Mouse (Mus musculus): ENCODE results near the gene Agap1. TPM values are rescaled to one million over a fixed set of nuclear protein-coding genes. Genes with fewer than 3 reads are reported as not detected.

The Agap1 gene
- polyA plus RNA-seq, 1 experiment from 2014 or later, result 14.0 TPM

DNA sequence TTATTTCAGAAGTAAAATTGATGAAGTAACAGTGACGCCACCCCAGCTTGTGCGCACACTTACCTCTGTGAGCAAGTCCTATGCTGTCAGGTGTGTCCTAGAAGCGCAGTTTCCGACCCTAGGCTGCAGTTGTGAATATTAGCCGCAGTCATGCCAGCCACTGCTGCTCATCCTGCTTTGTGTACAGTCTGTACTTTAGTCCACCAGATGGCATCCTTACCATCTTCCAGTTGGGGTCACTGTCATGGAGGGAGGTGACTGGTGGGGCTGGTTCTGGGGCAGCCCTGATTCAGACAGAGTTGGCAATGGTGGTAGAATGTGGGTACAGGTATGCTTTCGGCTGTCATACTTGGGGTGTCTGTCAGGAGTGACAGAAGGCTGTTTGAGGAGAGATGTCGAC, 171.4 kb downstream of the Agap1 start:
- DNase-seq (ENCODE audit: low spot score), result no peak
- 93% methylated on average over 7 of the region's 7 CpGs for WGBS
- no peak overlapping the region for H3K4me3 ChIP-seq
- no peaks in the 10 kb centered on the region for H3K27me3 ChIP-seq (ENCODE audit: low read depth, poor library complexity, severe bottlenecking)
- H3K36me3 ChIP-seq, result peaks cover 42% of the 10 kb centered on the region
- no peaks in the 10 kb centered on the region for H3K9me3 ChIP-seq (replicated peaks)
- H3K4me1 ChIP-seq, result 0 out of 2 replicates have a peak, but pooled peaks cover 2% of the 10 kb centered on the region
- H3K27ac ChIP-seq, result no peak overlapping the region

DNA sequence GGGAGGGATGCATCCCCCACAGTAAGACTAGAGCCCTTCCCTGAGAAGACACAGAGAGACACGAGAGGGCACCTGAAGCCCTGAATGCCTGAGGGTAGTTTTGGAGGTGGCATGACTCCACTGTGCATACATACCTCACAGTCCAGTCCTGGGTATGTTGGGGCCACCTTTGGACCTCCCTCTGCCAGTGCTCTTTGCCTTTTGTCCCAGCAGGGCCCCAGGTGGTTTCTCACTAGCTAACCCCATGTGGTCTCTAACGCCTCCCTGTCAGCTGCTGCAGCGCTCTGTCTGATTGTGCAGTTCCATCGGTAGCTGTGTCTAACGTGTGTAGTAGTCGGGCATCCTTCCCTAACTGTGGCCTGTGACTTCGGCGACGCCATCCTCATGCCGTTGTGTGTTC, 172.3 kb downstream of the Agap1 start:
- Histone ChIP-seq H3K9me3 (replicated peaks) (no peaks in the 10 kb centered on the region), H3K36me3 (peaks cover 41% of the 10 kb centered on the region), H3K4me3 (no peak overlapping the region), H3K27ac (no peak overlapping the region), H3K4me1 (no peaks in the 10 kb centered on the region), H3K27me3 (ENCODE audit: low read depth, poor library complexity, severe bottlenecking) (no peaks in the 10 kb centered on the region)
- DNase-seq (ENCODE audit: low spot score), result no peak
- 85% methylated on average over 10 of the region's 10 CpGs for WGBS

DNA sequence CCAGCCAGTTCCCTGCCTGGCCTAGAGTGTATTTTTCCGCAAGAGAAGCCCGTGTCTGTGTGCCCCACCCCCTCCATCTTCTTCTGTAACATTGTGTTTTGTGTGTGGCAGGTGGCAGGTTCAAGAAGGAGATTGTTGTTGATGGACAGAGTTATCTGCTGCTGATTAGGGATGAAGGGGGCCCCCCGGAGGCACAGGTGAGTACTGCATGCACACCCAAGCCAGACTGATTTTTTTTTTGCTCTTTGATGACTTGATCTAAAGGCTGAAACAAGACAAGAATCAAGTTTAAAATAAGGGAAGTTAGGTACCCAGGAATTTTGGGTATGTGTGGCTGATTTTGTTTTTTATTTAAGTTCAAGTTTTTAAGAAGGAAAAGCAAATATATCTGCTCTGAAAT, 173.0 kb downstream of the Agap1 start:
- H3K4me1 ChIP-seq, result no peaks in the 10 kb centered on the region
- no peak for DNase-seq (ENCODE audit: low spot score)
- H3K36me3 ChIP-seq, result peaks cover 37% of the 10 kb centered on the region
- H3K27ac ChIP-seq, result no peak overlapping the region
- no peak overlapping the region for H3K4me3 ChIP-seq
- no peaks in the 10 kb centered on the region for H3K27me3 ChIP-seq (ENCODE audit: low read depth, poor library complexity, severe bottlenecking)
- no peaks in the 10 kb centered on the region for H3K9me3 ChIP-seq (replicated peaks)
- WGBS, result 71% methylated on average over 3 of the region's 3 CpGs

DNA sequence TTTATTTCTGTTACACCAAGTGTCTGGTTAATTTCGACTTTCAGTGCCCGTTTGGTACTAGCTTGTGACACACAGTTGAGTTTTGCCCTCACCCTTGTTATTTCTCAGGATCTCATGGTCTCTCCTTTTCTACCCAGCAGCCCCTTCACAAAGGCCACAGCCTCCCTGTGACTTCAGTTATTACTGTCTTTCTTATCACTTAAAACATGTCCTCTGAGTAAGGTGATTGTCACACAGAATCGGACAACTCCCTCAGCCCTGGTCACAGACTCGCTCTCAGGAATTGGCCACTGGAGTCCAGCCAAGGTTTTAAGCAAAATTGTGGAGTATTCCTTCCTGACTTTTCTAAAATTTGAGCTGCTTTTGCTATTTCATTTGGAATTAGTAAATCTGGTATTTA, 176.2 kb downstream of the Agap1 start:
- WGBS, result 89% methylated on average over 4 of the region's 4 CpGs
- Histone ChIP-seq H3K36me3 (peaks cover 47% of the 10 kb centered on the region), H3K9me3 (replicated peaks) (no peaks in the 10 kb centered on the region), H3K27me3 (ENCODE audit: low read depth, poor library complexity, severe bottlenecking) (no peaks in the 10 kb centered on the region), H3K4me3 (no peak overlapping the region), H3K4me1 (no peaks in the 10 kb centered on the region), H3K27ac (no peak overlapping the region)
- DNase-seq (ENCODE audit: low spot score), result no peak

DNA sequence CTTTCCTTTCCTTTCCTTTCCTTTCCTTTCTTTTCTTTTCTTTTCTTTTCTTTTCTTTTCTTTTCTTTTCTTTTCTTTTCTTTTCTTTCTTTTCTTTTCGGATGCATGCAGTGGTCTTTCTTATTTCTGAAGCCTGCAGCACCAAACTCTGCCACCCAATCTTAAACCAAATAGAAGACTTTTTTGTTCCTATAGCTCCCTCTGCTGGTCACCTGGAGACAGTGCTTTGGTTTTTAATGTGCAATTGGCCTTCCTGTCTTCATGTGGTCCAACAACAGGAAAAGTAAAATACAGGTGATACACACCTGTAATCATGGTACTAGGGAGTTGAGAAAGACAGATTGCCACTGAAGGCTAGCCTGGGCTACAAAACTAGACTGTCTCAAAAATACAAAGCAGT, 177.1 kb downstream of the Agap1 start:
- Histone ChIP-seq H3K27ac (no peak overlapping the region), H3K27me3 (ENCODE audit: low read depth, poor library complexity, severe bottlenecking) (no peaks in the 10 kb centered on the region), H3K4me1 (no peaks in the 10 kb centered on the region), H3K9me3 (replicated peaks) (no peaks in the 10 kb centered on the region), H3K36me3 (peaks cover 56% of the 10 kb centered on the region), H3K4me3 (no peak overlapping the region)
- WGBS, result 21% methylated on average over 1 of the region's 1 CpGs
- peak; percentile 43 for DNase-seq (ENCODE audit: low spot score)

DNA sequence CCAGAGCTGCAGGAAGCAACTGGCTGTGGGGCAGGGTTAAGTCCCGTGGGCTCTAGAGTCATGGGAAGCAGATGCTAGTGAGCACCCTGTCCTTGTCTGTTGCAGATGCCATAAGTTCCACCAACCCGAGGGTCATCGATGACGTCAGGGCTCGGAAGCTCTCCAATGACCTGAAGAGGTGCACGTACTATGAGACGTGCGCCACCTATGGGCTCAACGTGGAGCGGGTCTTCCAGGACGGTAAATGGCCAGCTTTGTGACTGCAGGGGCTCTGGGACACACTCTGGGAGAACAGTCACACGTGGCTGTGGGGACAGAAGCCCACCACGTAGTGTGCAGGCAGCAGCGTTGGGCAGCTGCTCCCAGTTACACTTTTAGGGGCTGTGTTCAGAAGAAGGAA, 179.4 kb downstream of the Agap1 start:
- WGBS, result 70% methylated on average over 14 of the region's 14 CpGs
- peaks cover 67% of the 10 kb centered on the region for H3K36me3 ChIP-seq

DNA sequence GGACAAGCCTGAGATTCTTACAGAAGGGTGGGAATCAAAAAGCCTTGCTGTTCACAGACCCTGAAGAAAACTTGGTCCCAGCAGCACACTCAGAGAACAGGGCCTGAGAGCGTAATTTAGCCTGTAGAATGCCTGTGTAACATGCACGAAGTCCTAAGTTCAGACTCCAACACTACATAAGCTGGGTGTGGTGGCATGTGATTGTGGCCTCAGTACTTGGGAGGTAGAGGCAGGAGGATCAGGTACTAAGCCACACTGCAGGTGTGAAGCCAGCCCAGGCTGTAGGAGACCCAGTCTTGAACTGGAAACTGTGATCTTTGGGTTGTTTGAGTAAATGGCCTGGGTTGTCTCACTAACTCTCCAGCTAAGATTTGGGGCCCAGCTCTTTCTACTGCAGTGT, 180.5 kb downstream of the Agap1 start:
- no peak overlapping the region for H3K27ac ChIP-seq
- no peak for DNase-seq (ENCODE audit: low spot score)
- H3K27me3 ChIP-seq (ENCODE audit: low read depth, poor library complexity, severe bottlenecking), result no peaks in the 10 kb centered on the region
- WGBS, result 98% methylated on average over 2 of the region's 2 CpGs
- no peak overlapping the region for H3K4me3 ChIP-seq
- H3K36me3 ChIP-seq, result peaks cover 59% of the 10 kb centered on the region
- H3K4me1 ChIP-seq, result no peaks in the 10 kb centered on the region
- H3K9me3 ChIP-seq (replicated peaks), result no peaks in the 10 kb centered on the region

More for the DNA sequence above, 179.4 kb downstream of the Agap1 start:
- Histone ChIP-seq H3K27ac (no peak overlapping the region), H3K9me3 (replicated peaks) (no peaks in the 10 kb centered on the region), H3K4me3 (no peak overlapping the region), H3K27me3 (ENCODE audit: low read depth, poor library complexity, severe bottlenecking) (no peaks in the 10 kb centered on the region), H3K4me1 (no peaks in the 10 kb centered on the region)
- DNase-seq (ENCODE audit: low spot score), result no peak

DNA sequence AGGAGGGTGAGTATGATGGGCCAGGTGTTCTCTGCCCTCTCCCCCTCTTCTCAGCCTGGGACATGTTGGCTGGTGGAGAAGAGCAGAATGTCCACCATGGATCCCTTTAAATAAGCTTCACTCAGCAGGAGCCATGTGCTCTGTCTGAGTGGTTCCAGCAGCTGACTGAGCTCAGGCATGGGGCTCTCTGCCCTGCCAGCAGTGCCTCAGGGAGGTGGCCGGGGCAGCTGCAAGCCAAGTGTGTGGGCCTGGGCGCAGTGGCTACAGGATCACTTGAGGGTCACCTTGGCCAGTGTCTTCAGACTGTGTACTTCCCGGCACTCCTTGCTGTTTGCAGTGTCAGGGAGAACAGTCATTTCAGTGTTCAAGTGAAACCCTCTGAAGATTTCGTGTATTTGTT, 183.1 kb downstream of the Agap1 start:
- no peaks in the 10 kb centered on the region for H3K9me3 ChIP-seq (replicated peaks)
- H3K4me3 ChIP-seq, result no peak overlapping the region
- WGBS, result 93% methylated on average over 4 of the region's 4 CpGs
- no peak overlapping the region for H3K27ac ChIP-seq
- peaks cover 54% of the 10 kb centered on the region for H3K36me3 ChIP-seq
- no peaks in the 10 kb centered on the region for H3K27me3 ChIP-seq (ENCODE audit: low read depth, poor library complexity, severe bottlenecking)
- no peak for DNase-seq (ENCODE audit: low spot score)
- H3K4me1 ChIP-seq, result no peaks in the 10 kb centered on the region; the same call in 1 of the 2 replicates

DNA sequence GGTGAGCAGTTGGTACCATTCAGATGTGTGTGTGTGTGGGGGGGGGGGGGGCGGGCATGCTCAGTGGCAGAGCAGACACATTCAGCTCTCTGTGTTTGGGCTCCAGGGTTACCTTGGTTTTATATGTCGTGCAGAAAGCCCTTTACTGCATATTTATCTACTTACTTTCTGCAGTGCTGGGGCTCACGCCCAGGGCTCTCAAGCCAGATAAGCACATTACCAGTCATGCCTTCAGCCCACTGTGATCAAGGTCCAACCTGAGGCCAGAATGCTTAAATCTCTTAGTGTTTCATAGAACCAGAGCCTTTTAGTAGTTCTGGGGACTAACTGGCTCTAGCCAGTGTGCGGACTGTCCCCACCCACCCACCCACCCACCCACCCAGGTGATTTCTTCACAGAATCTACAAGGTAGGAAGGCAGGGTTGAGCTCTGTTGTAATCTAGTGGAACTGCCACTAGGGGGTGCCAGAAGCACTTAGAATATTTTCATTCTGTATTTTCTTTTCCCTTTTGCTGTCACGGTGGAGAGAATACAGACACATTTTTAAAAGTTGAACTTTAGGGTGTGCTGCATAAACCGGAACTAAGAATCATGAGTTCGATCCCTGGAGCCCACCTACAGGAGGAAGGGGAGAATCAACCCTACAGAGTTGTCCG, 189.0 kb downstream of the Agap1 start:
- Histone ChIP-seq H3K9me3 (replicated peaks) (no peaks in the 10 kb centered on the region), H3K4me3 (no peak overlapping the region), H3K27ac (no peak overlapping the region), H3K4me1 (peaks cover 31% of the 10 kb centered on the region), H3K36me3 (peaks cover 7% of the 10 kb centered on the region), H3K27me3 (ENCODE audit: low read depth, poor library complexity, severe bottlenecking) (peaks cover 10% of the 10 kb centered on the region; the same call in 1 of the 2 replicates)
- no peak for DNase-seq (ENCODE audit: low spot score)
- 74% methylated on average over 8 of the region's 8 CpGs for WGBS

DNA sequence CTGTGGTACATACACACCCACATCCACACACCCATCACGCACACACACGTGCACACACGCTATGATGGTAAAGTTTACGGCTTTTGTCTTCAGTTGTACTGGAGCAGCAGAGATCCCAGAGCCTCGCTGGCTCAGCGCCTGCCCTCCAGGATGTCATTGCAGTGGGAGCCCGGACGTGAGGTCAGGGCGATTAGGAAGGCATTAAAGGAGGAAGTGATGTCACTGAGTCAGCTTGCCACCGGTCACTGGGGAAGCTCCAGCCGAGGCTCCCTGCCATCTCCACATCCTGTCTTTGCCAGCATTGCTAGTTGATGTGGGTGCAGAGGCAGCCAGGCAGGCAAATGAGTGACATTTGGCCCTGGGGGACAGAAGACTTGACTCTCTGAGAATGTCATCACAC, 189.5 kb downstream of the Agap1 start:
- Histone ChIP-seq H3K4me1 (peaks cover 33% of the 10 kb centered on the region), H3K9me3 (replicated peaks) (no peaks in the 10 kb centered on the region), H3K27ac (no peak overlapping the region), H3K36me3 (peaks cover 1% of the 10 kb centered on the region), H3K4me3 (no peak overlapping the region), H3K27me3 (ENCODE audit: low read depth, poor library complexity, severe bottlenecking) (peaks cover 10% of the 10 kb centered on the region; the same call in 1 of the 2 replicates)
- 81% methylated on average over 11 of the region's 11 CpGs for WGBS
- no peak for DNase-seq (ENCODE audit: low spot score)

DNA sequence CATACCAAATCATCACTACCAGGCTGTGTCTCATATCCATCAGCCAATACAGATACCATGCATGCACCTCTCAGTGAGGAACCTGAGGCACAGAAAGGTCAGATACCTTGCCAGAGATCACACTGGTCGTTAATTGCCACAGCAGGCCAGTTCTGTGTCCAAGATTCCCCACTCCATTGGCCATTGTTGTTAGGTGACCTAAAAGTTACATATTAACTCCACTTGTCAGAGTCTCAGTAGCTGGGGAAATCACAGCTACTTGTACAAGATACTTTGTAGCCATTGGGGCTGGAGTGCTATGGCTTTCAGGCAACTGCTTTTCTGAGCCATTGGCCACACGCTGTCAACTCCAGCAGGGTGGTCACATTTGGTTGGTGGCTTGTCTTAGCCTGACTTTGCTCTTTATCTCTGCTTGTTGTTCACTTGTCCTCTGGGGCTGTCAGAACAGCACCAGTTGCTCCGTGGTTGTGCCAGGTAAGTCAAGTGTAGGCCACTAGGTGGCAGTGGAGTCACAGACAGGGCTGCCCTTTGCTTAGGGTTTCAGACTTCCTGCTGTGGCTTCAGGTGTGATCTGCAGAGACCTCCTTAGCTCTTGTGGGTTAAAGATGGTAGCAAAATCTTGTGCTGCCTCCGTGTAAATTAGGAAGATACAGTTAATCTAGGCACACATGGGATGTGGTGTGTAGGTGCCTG, 191.9 kb downstream of the Agap1 start:
- WGBS, result 32% methylated on average over 4 of the region's 4 CpGs
- Histone ChIP-seq H3K4me1 (peaks cover 40% of the 10 kb centered on the region), H3K27ac (0 out of 2 replicates have a peak overlapping the region, but pooled peaks have one; percentile 16), H3K27me3 (ENCODE audit: low read depth, poor library complexity, severe bottlenecking) (peaks cover 10% of the 10 kb centered on the region; the same call in 1 of the 2 replicates), H3K4me3 (peak overlapping the region; percentile 18; the same call in 1 of the 2 replicates), H3K9me3 (replicated peaks) (no peaks in the 10 kb centered on the region), H3K36me3 (no peaks in the 10 kb centered on the region)
- DNase-seq (ENCODE audit: low spot score), result peak; percentile 81

DNA sequence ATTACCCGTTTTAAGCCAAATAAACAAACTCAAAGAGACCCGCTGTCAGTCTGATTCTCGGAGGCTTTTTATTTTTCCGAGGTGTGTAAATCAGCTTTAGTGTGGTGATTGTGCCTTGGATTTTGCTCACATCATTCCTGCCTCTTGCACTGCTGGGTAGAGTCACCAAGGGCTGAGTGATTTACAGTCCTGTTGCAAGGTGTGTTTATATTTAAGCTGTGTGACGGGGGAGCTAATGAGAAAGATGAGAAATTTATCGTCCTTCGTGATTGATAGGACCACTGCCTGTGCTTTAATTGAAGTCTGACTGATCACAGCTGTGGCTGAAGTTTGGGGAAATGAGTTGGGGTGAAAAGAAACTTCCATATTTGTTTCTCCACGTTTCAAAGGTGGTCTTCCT, 192.9 kb downstream of the Agap1 start:
- H3K4me1 ChIP-seq, result peaks cover 48% of the 10 kb centered on the region
- H3K9me3 ChIP-seq (replicated peaks), result no peaks in the 10 kb centered on the region
- peak; percentile 44 for DNase-seq (ENCODE audit: low spot score)
- H3K27ac ChIP-seq, result no peak overlapping the region
- H3K36me3 ChIP-seq, result no peaks in the 10 kb centered on the region
- WGBS, result 29% methylated on average over 8 of the region's 8 CpGs
- H3K27me3 ChIP-seq (ENCODE audit: low read depth, poor library complexity, severe bottlenecking), result peaks cover 10% of the 10 kb centered on the region; the same call in 1 of the 2 replicates
- H3K4me3 ChIP-seq, result no peak overlapping the region

DNA sequence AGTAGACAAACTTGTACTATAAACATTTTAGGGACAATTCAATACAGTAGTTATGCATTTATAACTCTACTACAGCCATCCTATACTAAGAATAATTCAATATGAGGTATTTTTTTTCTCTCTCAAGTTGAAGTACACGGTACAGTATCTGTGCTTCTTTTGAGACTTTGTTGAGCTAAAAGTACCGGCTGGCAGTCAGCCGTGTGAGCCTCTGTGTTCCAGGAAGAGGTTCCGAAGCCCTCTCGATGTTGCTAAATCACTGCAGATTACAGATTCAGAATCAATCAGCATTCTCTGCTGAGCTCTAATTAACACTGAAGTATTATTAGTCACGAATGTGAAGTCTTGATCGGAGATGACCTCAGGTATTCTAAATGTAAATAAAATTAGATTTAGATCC, 196.0 kb downstream of the Agap1 start:
- Histone ChIP-seq H3K27me3 (ENCODE audit: low read depth, poor library complexity, severe bottlenecking) (peaks cover 11% of the 10 kb centered on the region; the same call in 1 of the 2 replicates), H3K27ac (no peak overlapping the region), H3K9me3 (replicated peaks) (no peaks in the 10 kb centered on the region), H3K4me1 (peaks cover 48% of the 10 kb centered on the region), H3K36me3 (peaks cover 4% of the 10 kb centered on the region; the same call in 1 of the 2 replicates), H3K4me3 (no peak overlapping the region)
- 86% methylated on average over 7 of the region's 7 CpGs for WGBS
- DNase-seq (ENCODE audit: low spot score), result no peak
